Mouse (Mus musculus) liver, embryonic 16.5 days (tissue): ENCODE data around the gene Stoml3. TPM values are rescaled to one million over a fixed set of nuclear protein-coding genes. Genes with fewer than 3 reads are reported as not detected.

Experiments used
- ATAC-seq: fragments of 200-750 bp; cut with Nextera tagmentation; 2 replicates; pipeline ENCODE4 v1.8.0; 2017; ENCODE audit warnings: low read depth, mild to moderate bottlenecking, moderate number of reproducible peaks, moderate library complexity
- H3K27ac ChIP-seq: fragments of 300-500 bp; sonication (generic); 2 replicates; pipeline ENCODE4 v1.5.1; 2014; ENCODE audit warnings: mild to moderate bottlenecking, low read length
- H3K27me3 ChIP-seq: fragments of 300-500 bp; sonication (generic); 2 replicates; pipeline ENCODE4 v1.6.1; 2014; ENCODE audit warnings: low read depth, low read length, mixed read lengths; ENCODE audit not compliant: control insufficient read depth, insufficient read depth
- H3K36me3 ChIP-seq: fragments of 300-500 bp; sonication (generic); 2 replicates; pipeline ENCODE4 v1.6.1; 2014; ENCODE audit warnings: mild to moderate bottlenecking; ENCODE audit not compliant: control insufficient read depth, insufficient read depth
- H3K4me1 ChIP-seq: fragments of 300-500 bp; sonication (generic); 2 replicates; pipeline ENCODE4 v1.6.1; 2014; ENCODE audit warnings: low read depth, low read length, mixed read lengths; ENCODE audit not compliant: control insufficient read depth
- H3K4me2 ChIP-seq: fragments of 300-500 bp; sonication (generic); 2 replicates; pipeline ENCODE4 v1.6.1; 2014; ENCODE audit warnings: low read depth, low read length, mixed read lengths
- H3K4me3 ChIP-seq: fragments of 300-500 bp; sonication (generic); 2 replicates; pipeline ENCODE4 v1.5.1; 2014; ENCODE audit warnings: low read depth, mild to moderate bottlenecking, low read length
- H3K9ac ChIP-seq: fragments of 300-500 bp; sonication (generic); 2 replicates; pipeline ENCODE4 v1.6.1; 2014; ENCODE audit warnings: low read depth, low read length
- H3K9me3 ChIP-seq: fragments of 300-500 bp; sonication (generic); replicated peaks from 2 replicates; pipeline ENCODE4 v1.6.1; 2016; ENCODE audit warnings: low read length; ENCODE audit not compliant: control insufficient read depth
- WGBS: fragments of 180-500 bp; shearing (Covaris S2); extraction: QIAGEN DNeasy Blood & Tissue Kit; methylation state at CpG from one replicate; pipeline ENCODE4 v1.1.7; 2014; ENCODE audit not compliant: insufficient replicate concordance; 5-methylcytosine and 5-hydroxymethylcytosine counted together
- polyA plus RNA-seq: library from polyadenylated mRNA; unstranded; fragments of >200 nt; fragmentation: Nextera tagmentation; extraction: Ambion mirVana; gene quantifications from 2 replicates; pipeline ENCODE4 v1.2.1, GENCODE M21; 2015

Stoml3 gene
- polyA plus RNA-seq, 1 experiment from 2014 or later, result not detected

GRCm38 (mm10) chr3:53486996-53487576, 1.4 kb upstream of the Stoml3 start:
- Histone ChIP-seq H3K4me2 (no peak overlapping the region), H3K27ac (no peak overlapping the region), H3K9ac (no peak overlapping the region), H3K9me3 (no peaks in the 10 kb centered on the region), H3K27me3 (no peaks in the 10 kb centered on the region), H3K4me1 (no peaks in the 10 kb centered on the region; the same call in 1 of the 2 replicates), H3K36me3 (peaks cover 1% of the 10 kb centered on the region; the same call in 1 of the 2 replicates), H3K4me3 (no peak overlapping the region)
- WGBS, result 32% methylated on average over 9 of the region's 9 CpGs
- ATAC-seq, result peak; percentile 30; the same call in 1 of the 2 replicates

DNA sequence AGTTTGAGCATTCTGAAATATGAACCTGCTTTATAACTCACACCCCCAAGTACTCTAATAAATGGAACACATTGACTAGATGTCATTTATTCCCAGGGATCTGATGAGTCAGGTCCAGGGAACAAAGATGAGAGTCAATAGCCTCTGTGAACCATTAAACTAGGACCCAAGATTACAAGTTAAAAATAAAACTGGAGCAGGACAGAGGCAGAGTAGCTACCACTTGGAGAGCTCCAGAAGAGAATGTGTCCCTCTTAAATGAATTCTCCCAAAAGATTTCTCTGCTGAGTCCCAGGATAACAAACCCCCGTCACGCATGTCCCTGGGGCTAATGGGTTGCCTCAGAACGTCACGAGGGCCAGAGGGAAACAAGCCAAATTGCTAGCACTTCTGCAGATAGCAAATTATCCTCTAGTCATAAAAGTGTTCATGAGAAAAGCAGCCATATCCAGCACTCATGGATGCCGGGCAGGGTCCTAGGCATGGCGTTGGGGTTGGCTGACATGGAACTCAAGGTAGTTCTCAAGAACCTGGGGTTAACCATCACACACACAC, 10.0 kb downstream of the Stoml3 start:
- 60% methylated on average over 6 of the region's 6 CpGs for WGBS
- Histone ChIP-seq H3K9ac (no peak overlapping the region), H3K4me1 (no peaks in the 10 kb centered on the region), H3K36me3 (no peaks in the 10 kb centered on the region), H3K4me2 (no peak overlapping the region), H3K4me3 (no peak overlapping the region), H3K9me3 (no peaks in the 10 kb centered on the region), H3K27me3 (no peaks in the 10 kb centered on the region), H3K27ac (no peak overlapping the region)
- ATAC-seq, result no peak

DNA sequence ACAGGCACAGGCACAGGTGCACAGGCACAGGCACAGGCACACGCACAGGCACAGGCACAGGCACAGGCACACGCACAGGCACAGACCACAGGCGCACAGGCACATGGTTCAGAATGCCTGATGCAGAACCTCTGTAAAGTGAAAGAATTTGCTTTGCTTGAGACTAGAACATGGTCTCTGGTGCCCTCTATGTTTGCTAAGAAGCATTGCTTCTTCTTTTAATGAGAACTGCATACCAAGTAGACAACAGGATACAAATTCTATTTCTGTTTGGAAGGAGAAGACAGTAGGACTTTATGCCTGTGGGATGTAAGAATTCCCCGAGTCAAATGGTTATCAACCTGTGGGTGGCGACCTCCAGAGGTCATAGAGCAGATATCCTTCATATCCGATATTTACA, 14.0 kb downstream of the Stoml3 start:
- Histone ChIP-seq H3K4me1 (no peaks in the 10 kb centered on the region), H3K27ac (no peak overlapping the region), H3K4me2 (no peak overlapping the region), H3K36me3 (no peaks in the 10 kb centered on the region), H3K9me3 (no peaks in the 10 kb centered on the region), H3K4me3 (no peak overlapping the region), H3K9ac (no peak overlapping the region), H3K27me3 (no peaks in the 10 kb centered on the region)
- WGBS, result 60% methylated on average over 6 of the region's 6 CpGs
- no peak for ATAC-seq

DNA sequence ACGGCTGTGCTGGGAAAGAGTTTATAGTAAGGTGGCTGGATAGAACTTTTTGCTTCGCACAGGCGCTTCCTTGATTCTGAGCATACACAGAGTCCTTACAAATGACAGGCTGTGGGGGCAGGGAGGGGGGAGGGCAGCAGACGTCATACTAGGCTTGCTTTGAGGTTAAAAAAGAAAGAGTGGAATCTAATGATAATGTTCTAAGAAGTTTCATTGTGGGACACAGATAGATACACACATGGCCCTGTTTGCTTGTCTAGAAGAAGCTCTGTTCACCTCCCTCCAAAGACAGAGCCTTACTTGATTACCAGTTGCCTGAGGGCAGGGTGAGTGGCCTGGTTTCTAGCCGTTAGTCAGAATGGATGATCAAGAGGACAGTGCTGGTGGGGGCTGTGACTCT, 24.6 kb downstream of the Stoml3 start:
- Histone ChIP-seq H3K9me3 (no peaks in the 10 kb centered on the region), H3K9ac (no peak overlapping the region), H3K4me3 (no peak overlapping the region), H3K4me1 (no peaks in the 10 kb centered on the region), H3K4me2 (no peak overlapping the region), H3K27ac (no peak overlapping the region), H3K27me3 (no peaks in the 10 kb centered on the region), H3K36me3 (no peaks in the 10 kb centered on the region)
- ATAC-seq, result no peak; the same call in 1 of the 2 replicates
- WGBS, result 22% methylated on average over 5 of the region's 5 CpGs

DNA sequence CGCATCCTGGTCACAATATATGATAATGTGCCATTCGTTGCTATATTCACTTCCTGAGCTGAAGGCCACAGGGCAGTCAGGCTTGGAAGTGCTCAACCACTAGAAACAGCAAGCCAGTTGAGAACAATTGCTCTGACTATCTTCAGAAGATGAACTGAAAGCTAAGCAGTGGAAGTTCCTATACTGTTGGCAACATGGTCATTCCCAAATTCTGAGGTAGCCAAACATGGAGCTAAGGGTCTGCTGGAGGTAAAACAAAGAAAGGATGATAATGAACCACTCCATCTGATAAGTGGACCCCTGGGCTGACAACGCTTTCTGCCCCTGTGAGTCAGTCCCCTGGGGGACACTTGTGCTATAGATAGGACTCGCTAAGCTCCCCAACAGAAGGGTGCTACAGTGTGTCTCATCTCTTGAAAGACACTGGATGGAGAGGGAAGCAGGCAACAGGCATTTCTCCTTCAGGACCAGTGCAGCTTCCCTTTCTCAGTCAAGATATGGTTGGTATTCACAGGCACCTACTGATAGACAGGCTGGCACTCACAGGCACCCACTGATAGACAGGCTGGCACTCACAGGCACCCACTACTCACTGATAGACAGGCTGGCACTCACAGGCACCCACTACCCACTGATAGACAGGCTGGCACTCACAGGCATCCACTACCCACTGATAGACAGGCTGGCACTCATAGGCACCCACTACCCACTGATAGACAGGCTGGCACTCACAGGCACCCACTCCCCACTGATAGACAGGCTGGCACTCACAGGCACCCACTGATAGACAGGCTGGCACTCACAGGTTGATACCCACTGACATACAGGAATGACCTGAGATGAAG, 26.0 kb downstream of the Stoml3 start:
- Histone ChIP-seq H3K4me1 (no peaks in the 10 kb centered on the region), H3K4me3 (no peak overlapping the region)
- 36% methylated on average over 4 of the region's 4 CpGs for WGBS

GRCm38 (mm10) chr3:53522794-53523193, 34.3 kb downstream of the Stoml3 start:
- Histone ChIP-seq H3K27ac (no peak overlapping the region), H3K36me3 (no peaks in the 10 kb centered on the region), H3K9me3 (no peaks in the 10 kb centered on the region), H3K4me1 (no peaks in the 10 kb centered on the region), H3K4me2 (no peak overlapping the region), H3K9ac (no peak overlapping the region), H3K4me3 (no peak overlapping the region), H3K27me3 (no peaks in the 10 kb centered on the region)
- ATAC-seq, result no peak
- WGBS, result 66% methylated on average over 10 of the region's 10 CpGs

More for the DNA sequence above, 26.0 kb downstream of the Stoml3 start:
- Histone ChIP-seq H3K27me3 (no peaks in the 10 kb centered on the region), H3K27ac (no peak overlapping the region), H3K36me3 (no peaks in the 10 kb centered on the region), H3K4me2 (no peak overlapping the region), H3K9ac (no peak overlapping the region), H3K9me3 (no peaks in the 10 kb centered on the region)
- no peak for ATAC-seq

DNA sequence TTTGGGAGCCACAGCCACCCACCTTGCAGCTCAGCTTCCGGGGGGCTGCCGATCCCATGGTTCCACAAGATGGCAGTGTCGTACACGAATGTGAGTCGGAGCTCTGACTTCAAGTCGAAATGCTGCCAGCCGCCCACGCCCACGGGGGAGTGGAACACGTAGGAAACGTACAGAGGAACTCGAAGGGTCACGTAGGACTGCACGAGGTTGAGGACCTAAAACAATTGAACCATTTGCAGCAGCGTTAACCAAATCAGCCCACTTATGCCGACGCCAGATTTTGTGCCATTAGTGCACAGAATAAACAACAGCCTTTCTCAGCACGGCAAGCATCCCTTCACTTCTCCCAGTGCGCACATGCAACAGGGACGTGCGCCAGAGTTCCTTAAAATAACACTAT, 37.3 kb downstream of the Stoml3 start:
- H3K36me3 ChIP-seq, result no peaks in the 10 kb centered on the region
- no peaks in the 10 kb centered on the region for H3K4me1 ChIP-seq
- H3K4me2 ChIP-seq, result peak overlapping the region; percentile 42
- peak overlapping the region; percentile 33; the same call in 1 of the 2 replicates for H3K4me3 ChIP-seq
- no peak overlapping the region for H3K27ac ChIP-seq
- 11% methylated on average over 21 of the region's 21 CpGs for WGBS
- no peak overlapping the region for H3K9ac ChIP-seq
- H3K9me3 ChIP-seq, result no peaks in the 10 kb centered on the region
- H3K27me3 ChIP-seq, result no peaks in the 10 kb centered on the region
- ATAC-seq, result no peak

GRCm38 (mm10) chr3:53530305-53530704, 41.9 kb downstream of the Stoml3 start:
- WGBS, result 62% methylated on average over 6 of the region's 6 CpGs
- Histone ChIP-seq H3K9ac (no peak overlapping the region), H3K9me3 (no peaks in the 10 kb centered on the region), H3K4me3 (no peak overlapping the region), H3K27ac (no peak overlapping the region), H3K36me3 (no peaks in the 10 kb centered on the region), H3K27me3 (no peaks in the 10 kb centered on the region), H3K4me1 (no peaks in the 10 kb centered on the region), H3K4me2 (no peak overlapping the region)
- no peak for ATAC-seq

DNA sequence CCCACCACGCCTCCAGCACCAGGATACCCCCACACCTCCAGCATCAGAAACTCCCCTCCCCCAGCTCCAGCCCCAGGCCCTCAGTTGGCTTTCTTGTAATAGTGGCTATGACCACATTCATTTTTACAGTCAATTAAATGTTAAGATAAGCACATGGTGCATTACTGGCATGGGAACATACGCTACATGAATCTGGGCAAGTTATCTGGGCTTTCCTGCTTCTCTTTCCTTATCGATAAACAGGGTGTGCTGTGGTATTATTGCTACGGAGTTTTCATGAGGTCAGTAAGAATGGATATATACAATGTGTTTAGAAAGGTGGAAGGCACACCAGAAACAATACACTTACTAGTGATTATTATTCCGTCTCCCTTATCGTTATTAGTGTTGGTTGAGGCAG, 43.6 kb downstream of the Stoml3 start:
- 49% methylated on average over 6 of the region's 6 CpGs for WGBS
- H3K4me3 ChIP-seq, result no peak overlapping the region

More for the DNA sequence above, 43.6 kb downstream of the Stoml3 start:
- ATAC-seq, result no peak
- Histone ChIP-seq H3K36me3 (no peaks in the 10 kb centered on the region), H3K4me1 (no peaks in the 10 kb centered on the region), H3K4me2 (no peak overlapping the region), H3K27ac (no peak overlapping the region), H3K9ac (no peak overlapping the region), H3K27me3 (no peaks in the 10 kb centered on the region), H3K9me3 (no peaks in the 10 kb centered on the region)
